Mouse (Mus musculus) liver, adult 2 months (tissue): ENCODE results near the gene Cnih3. TPM values are rescaled to one million over a fixed set of nuclear protein-coding genes. Genes with fewer than 3 reads are reported as not detected.

Experiments used
- DNase-seq: peaks from one replicate; pipeline ENCODE4 v3.0.0-alpha.2; 2011; ENCODE audit warnings: low read depth, low spot score; ENCODE audit errors: extremely low read depth
- H3K27ac ChIP-seq: fragments of 200-500 bp; replicated peaks from 2 replicates; pipeline ENCODE4 v1.5.1; 2012; ENCODE audit warnings: low read depth, mild to moderate bottlenecking, control low read depth, inconsistent platforms, low read length; ENCODE audit not compliant: insufficient read depth
- H3K27me3 ChIP-seq: fragments of 200-500 bp; 2 replicates; pipeline ENCODE4 v1.6.1; 2012; ENCODE audit warnings: mild to moderate bottlenecking, moderate library complexity, low read length, inconsistent platforms; ENCODE audit not compliant: control insufficient read depth, insufficient read depth
- H3K36me3 ChIP-seq: fragments of 200-500 bp; 2 replicates; pipeline ENCODE4 v1.6.1; 2012; ENCODE audit warnings: low read length, inconsistent platforms; ENCODE audit not compliant: control insufficient read depth, insufficient read depth
- H3K4me1 ChIP-seq: fragments of 200-500 bp; 2 replicates; pipeline ENCODE4 v1.6.1; 2011; ENCODE audit warnings: low read length; ENCODE audit not compliant: control insufficient read depth, insufficient read depth
- H3K4me3 ChIP-seq: fragments of 200-500 bp; 2 replicates; pipeline ENCODE4 v1.5.1; 2011; ENCODE audit warnings: low read depth, mild to moderate bottlenecking, control low read depth, low read length, moderate library complexity; ENCODE audit not compliant: insufficient read depth
- H3K79me2 ChIP-seq: fragments of 200-500 bp; 2 replicates; pipeline ENCODE4 v1.6.1; 2012; ENCODE audit warnings: inconsistent platforms, mild to moderate bottlenecking, low read length, moderate library complexity; ENCODE audit not compliant: control insufficient read depth, insufficient read depth
- H3K9ac ChIP-seq: fragments of 200-500 bp; 2 replicates; pipeline ENCODE4 v1.6.1; 2012; ENCODE audit warnings: low read depth, mild to moderate bottlenecking, control low read depth, inconsistent platforms, low read length
- CTCF ChIP-seq: fragments of 200-500 bp; IDR thresholded peaks from 2 replicates; pipeline ENCODE4 v1.5.1; 2011; ENCODE audit warnings: low read depth, low read length, control low read depth
- POLR2A ChIP-seq: fragments of 200-500 bp; IDR thresholded peaks from 2 replicates; pipeline ENCODE4 v1.6.1; 2011; ENCODE audit warnings: low read length, control low read depth; ENCODE audit not compliant: insufficient read depth; ENCODE audit errors: extremely low read depth
- WGBS: fragments of 180-500 bp; shearing (Covaris S2); methylation state at CpG from one replicate; pipeline ENCODE4 v1.1.7; 2018; 5-methylcytosine and 5-hydroxymethylcytosine counted together
- polyA plus RNA-seq: library from polyadenylated mRNA; depleted of rRNA; stranded (reverse); fragments of >200 nt; gene quantifications from 2 replicates; pipeline ENCODE4 v1.2.3, GENCODE M21; 2012
- total RNA-seq: library from RNA; depleted of rRNA; stranded (reverse); fragments of >200 nt; gene quantifications from 2 replicates; pipeline ENCODE4 v1.2.3, GENCODE M21; 2014

The Cnih3 gene
- total and polyA plus RNA-seq, 2 experiments, result not detected

DNA sequence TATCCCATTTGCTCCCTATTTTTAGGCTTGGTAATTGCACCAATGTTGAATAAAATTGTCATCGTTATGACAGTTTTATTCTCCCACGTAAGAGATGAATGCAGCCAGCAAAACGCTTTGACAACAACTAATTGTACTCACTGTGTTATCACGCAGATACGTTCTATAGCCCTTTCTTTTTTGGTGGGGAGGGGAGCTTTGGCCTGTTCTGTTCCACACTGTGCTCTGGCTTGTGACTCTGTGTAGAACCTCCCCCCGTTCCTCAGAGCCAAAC is 110.4 kb downstream of the Cnih3 start:
- H3K4me1 ChIP-seq, result peaks cover 6% of the 10 kb centered on the region; the same call in 1 of the 2 replicates
- H3K79me2 ChIP-seq, result no peaks in the 10 kb centered on the region
- no peak overlapping the region for H3K27ac ChIP-seq
- no peaks in the 10 kb centered on the region for H3K36me3 ChIP-seq
- no peak overlapping the region for H3K4me3 ChIP-seq
- WGBS, result 83% methylated on average over 6 of the region's 6 CpGs
- DNase-seq, result no peak
- no peak overlapping the region for H3K9ac ChIP-seq
- no peak for TF ChIP-seq POLR2A
- no peak for TF ChIP-seq CTCF
- no peaks in the 10 kb centered on the region for H3K27me3 ChIP-seq

- Histone ChIP-seq H3K27ac (no peak overlapping the region), H3K9ac (no peak overlapping the region), H3K79me2 (no peaks in the 10 kb centered on the region), H3K27me3 (no peaks in the 10 kb centered on the region), H3K4me3 (no peak overlapping the region), H3K4me1 (peaks cover 8% of the 10 kb centered on the region; the same call in 1 of the 2 replicates), H3K36me3 (no peaks in the 10 kb centered on the region)
- no peak for TF ChIP-seq POLR2A
- peak; percentile 89 for TF ChIP-seq CTCF
- whole genome bisulfite sequencing, result 39% methylated on average over 5 of the region's 5 CpGs
- DNase-seq, result peak; percentile 38
Measured at GRCm38 (mm10) chr1:181465027-181465426, 112.6 kb downstream of the Cnih3 start.

GRCm38 (mm10) chr1:181466040-181466439 is 113.6 kb downstream of the Cnih3 start:
- H3K36me3 ChIP-seq, result no peaks in the 10 kb centered on the region
- 67% methylated on average over 6 of the region's 6 CpGs for WGBS
- TF ChIP-seq POLR2A (no peak), CTCF (no peak)
- no peaks in the 10 kb centered on the region for H3K79me2 ChIP-seq
- H3K27me3 ChIP-seq, result no peaks in the 10 kb centered on the region
- no peak overlapping the region for H3K9ac ChIP-seq
- DNase-seq, result peak; percentile 37
- no peak overlapping the region for H3K27ac ChIP-seq
- peaks cover 8% of the 10 kb centered on the region; the same call in 1 of the 2 replicates for H3K4me1 ChIP-seq
- H3K4me3 ChIP-seq, result no peak overlapping the region

DNA sequence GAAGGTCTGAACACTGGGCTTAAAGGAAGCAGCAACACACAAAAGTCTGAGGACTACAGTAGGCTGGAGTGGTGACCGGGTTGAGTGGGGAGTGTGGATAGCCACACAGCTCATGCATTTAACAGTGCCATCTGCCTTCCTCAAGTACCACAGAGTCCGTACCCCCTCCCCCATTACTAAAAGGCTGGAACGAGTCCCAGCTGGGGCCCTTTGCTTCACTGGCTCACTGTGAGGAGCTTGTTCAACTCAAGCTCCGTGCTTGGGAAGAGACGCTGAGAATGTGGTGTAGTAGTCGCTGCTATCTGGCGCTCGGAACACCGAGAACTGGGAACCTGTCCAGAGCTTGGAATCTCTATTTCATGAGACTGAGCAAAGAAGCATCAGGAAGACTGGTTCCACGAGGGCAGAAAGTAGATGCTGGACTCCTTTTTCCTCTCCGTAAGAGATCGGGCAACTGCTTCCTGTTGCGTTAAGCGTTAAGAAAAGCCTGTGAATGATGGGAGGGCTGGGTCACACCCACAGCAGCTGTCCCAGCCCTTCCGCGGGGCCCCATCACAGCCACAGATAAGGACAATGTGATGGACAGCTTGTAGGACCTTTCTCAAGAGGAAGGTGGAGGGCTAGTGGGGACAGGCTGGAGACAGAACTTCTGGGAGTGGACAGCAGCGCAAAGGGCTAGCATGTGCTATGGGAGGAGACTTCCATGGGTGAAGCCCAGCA is 114.3 kb downstream of the Cnih3 start:
- no peaks in the 10 kb centered on the region for H3K79me2 ChIP-seq
- H3K27ac ChIP-seq, result no peak overlapping the region
- no peaks in the 10 kb centered on the region for H3K36me3 ChIP-seq
- no peak overlapping the region for H3K9ac ChIP-seq
- H3K27me3 ChIP-seq, result no peaks in the 10 kb centered on the region
- H3K4me3 ChIP-seq, result no peak overlapping the region
- H3K4me1 ChIP-seq, result peaks cover 8% of the 10 kb centered on the region; the same call in 1 of the 2 replicates
- DNase-seq, result no peak
- 72% methylated on average over 17 of the region's 17 CpGs for WGBS
- no peak for TF ChIP-seq CTCF

- Histone ChIP-seq H3K4me1 (peaks cover 8% of the 10 kb centered on the region; the same call in 1 of the 2 replicates), H3K4me3 (no peak overlapping the region), H3K36me3 (no peaks in the 10 kb centered on the region), H3K27ac (no peak overlapping the region), H3K79me2 (no peaks in the 10 kb centered on the region), H3K27me3 (no peaks in the 10 kb centered on the region), H3K9ac (no peak overlapping the region)
- DNase-seq, result peak; percentile 89
- 31% methylated on average over 6 of the region's 6 CpGs for WGBS
- TF ChIP-seq CTCF, result no peak
- TF ChIP-seq POLR2A, result no peak
Measured at GRCm38 (mm10) chr1:181467321-181467670, 114.9 kb downstream of the Cnih3 start.

DNA sequence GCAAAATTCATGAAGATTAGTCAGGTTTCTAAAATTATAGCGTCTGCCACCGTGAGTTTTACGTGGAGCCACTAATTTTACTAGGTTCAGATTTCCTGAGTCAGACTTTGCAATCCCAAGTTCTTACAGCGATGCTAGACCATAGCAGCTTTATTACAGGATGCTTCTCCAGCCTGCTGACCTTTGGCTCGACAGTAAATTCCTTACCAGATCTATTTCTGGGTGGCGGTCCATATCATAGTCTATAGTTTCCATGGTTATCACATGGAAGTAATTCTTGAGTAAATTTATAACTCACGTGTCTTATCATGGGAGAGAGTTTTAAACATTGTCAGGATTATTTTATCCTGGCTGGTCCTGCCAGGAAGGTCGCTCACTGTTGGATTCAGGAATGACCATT is 117.0 kb downstream of the Cnih3 start:
- Histone ChIP-seq H3K4me3 (no peak overlapping the region), H3K27me3 (no peaks in the 10 kb centered on the region), H3K27ac (no peak overlapping the region), H3K36me3 (no peaks in the 10 kb centered on the region), H3K9ac (no peak overlapping the region), H3K4me1 (peaks cover 8% of the 10 kb centered on the region; the same call in 1 of the 2 replicates), H3K79me2 (no peaks in the 10 kb centered on the region)
- DNase-seq, result no peak
- WGBS, result 79% methylated on average over 8 of the region's 8 CpGs
- TF ChIP-seq CTCF (no peak), POLR2A (no peak)
